Mouse (Mus musculus) neural tube, embryonic 11.5 days (tissue): ENCODE measurements at regions not wholly inside any gene's neighbourhood (a gene's known extent, or its start where the extent isn't known, plus 50 kb on each side); places are given as distances from the start of the nearest gene placed in this dataset.

Experiments
- ATAC-seq: fragments of 200-750 bp; cut with Nextera tagmentation; 2 replicates; pipeline ENCODE4 v1.8.0; 2017; ENCODE audit warnings: moderate number of reproducible peaks, mild to moderate bottlenecking, moderate TSS enrichment, moderate library complexity; ENCODE audit not compliant: insufficient read depth, low FRiP score, low TSS enrichment
- DNase-seq: peaks from one replicate; pipeline ENCODE4 v3.0.0-alpha.2; 2015; ENCODE audit warnings: low spot score
- H3K27ac ChIP-seq: fragments of 300-500 bp; sonication (generic); 2 replicates; pipeline ENCODE4 v1.5.1; 2014; ENCODE audit warnings: low read depth, mild to moderate bottlenecking, low read length
- H3K27me3 ChIP-seq: fragments of 300-500 bp; sonication (generic); 2 replicates; pipeline ENCODE4 v1.6.1; 2014; ENCODE audit warnings: mild to moderate bottlenecking, low read length, mixed read lengths; ENCODE audit not compliant: control insufficient read depth, insufficient read depth
- H3K36me3 ChIP-seq: fragments of 300-500 bp; sonication (generic); 2 replicates; pipeline ENCODE4 v1.6.1; 2014; ENCODE audit warnings: mild to moderate bottlenecking, low read length, moderate library complexity, mixed read lengths; ENCODE audit not compliant: control insufficient read depth, insufficient read depth
- H3K4me1 ChIP-seq: fragments of 300-500 bp; sonication (generic); 2 replicates; pipeline ENCODE4 v1.6.1; 2014; ENCODE audit warnings: low read length, mixed read lengths; ENCODE audit not compliant: control insufficient read depth, insufficient read depth
- H3K4me2 ChIP-seq: fragments of 300-500 bp; sonication (generic); 2 replicates; pipeline ENCODE4 v1.6.1; 2014; ENCODE audit warnings: low read depth, mild to moderate bottlenecking, moderate library complexity
- H3K4me3 ChIP-seq: fragments of 300-500 bp; sonication (generic); 2 replicates; pipeline ENCODE4 v1.5.1; 2014; ENCODE audit warnings: low read depth, low read length
- H3K9ac ChIP-seq: fragments of 300-500 bp; sonication (generic); 2 replicates; pipeline ENCODE4 v1.6.1; 2014; ENCODE audit warnings: mild to moderate bottlenecking, low read length
- H3K9me3 ChIP-seq: fragments of 300-500 bp; sonication (generic); 2 replicates; pipeline ENCODE4 v1.6.1; 2016; ENCODE audit warnings: low read length; ENCODE audit not compliant: control insufficient read depth
- WGBS: fragments of 180-500 bp; shearing (Covaris S2); extraction: QIAGEN DNeasy Blood & Tissue Kit; methylation state at CpG from one replicate; pipeline ENCODE4 v1.1.7; 2014; 5-methylcytosine and 5-hydroxymethylcytosine counted together

GRCm38 (mm10) chr12:27576109-27576700 lies 233.8 kb upstream of the Sox11 start:
- Histone ChIP-seq H3K4me2 (no peak overlapping the region), H3K4me3 (no peak overlapping the region), H3K27ac (peak overlapping the region; percentile 79), H3K36me3 (no peaks in the 10 kb centered on the region), H3K4me1 (peaks cover 15% of the 10 kb centered on the region), H3K9me3 (no peaks in the 10 kb centered on the region), H3K27me3 (no peaks in the 10 kb centered on the region), H3K9ac (no peak overlapping the region)
- 44% methylated on average over 3 of the region's 3 CpGs for WGBS
- peak; percentile 86 for ATAC-seq
- DNase-seq = peak; percentile 53

GRCm38 (mm10) chr12:27575629-27576028 lies 233.3 kb upstream of the Sox11 start:
- Histone ChIP-seq H3K4me2 (no peak overlapping the region), H3K9me3 (no peaks in the 10 kb centered on the region), H3K9ac (no peak overlapping the region), H3K4me1 (peaks cover 15% of the 10 kb centered on the region), H3K27ac (peak overlapping the region; percentile 79), H3K4me3 (no peak overlapping the region), H3K27me3 (no peaks in the 10 kb centered on the region), H3K36me3 (no peaks in the 10 kb centered on the region)
- WGBS = 21% methylated on average over 7 of the region's 7 CpGs
- DNase-seq (peak; percentile 69), ATAC-seq (peak; percentile 87)

GRCm38 (mm10) chr12:27567250-27567649 lies 224.9 kb upstream of the Sox11 start:
- Histone ChIP-seq H3K9me3 (no peaks in the 10 kb centered on the region), H3K4me1 (peaks cover 17% of the 10 kb centered on the region), H3K27me3 (no peaks in the 10 kb centered on the region), H3K4me2 (no peak overlapping the region; the same call in 1 of the 2 replicates), H3K36me3 (no peaks in the 10 kb centered on the region), H3K4me3 (no peak overlapping the region), H3K27ac (peak overlapping the region; percentile 88), H3K9ac (no peak overlapping the region)
- 60% methylated on average over 3 of the region's 3 CpGs for WGBS
- ATAC-seq (no peak), DNase-seq (no peak)

- no peaks in the 10 kb centered on the region for H3K27me3 ChIP-seq
- WGBS = 15% methylated on average over 8 of the region's 8 CpGs
- peaks cover 17% of the 10 kb centered on the region for H3K4me1 ChIP-seq
- H3K36me3 ChIP-seq = no peaks in the 10 kb centered on the region
- ATAC-seq (peak; percentile 94), DNase-seq (peak; percentile 82)
- no peaks in the 10 kb centered on the region for H3K9me3 ChIP-seq
- H3K27ac ChIP-seq = peak overlapping the region; percentile 88
- H3K4me3 ChIP-seq = no peak overlapping the region
- peak overlapping the region; percentile 42 for H3K9ac ChIP-seq
- H3K4me2 ChIP-seq = peak overlapping the region; percentile 32
Measured at GRCm38 (mm10) chr12:27565965-27566507, 223.7 kb upstream of the Sox11 start.

- Histone ChIP-seq H3K27ac (peak overlapping the region; percentile 58), H3K9me3 (no peaks in the 10 kb centered on the region), H3K4me1 (peaks cover 17% of the 10 kb centered on the region), H3K9ac (no peak overlapping the region), H3K4me2 (no peak overlapping the region), H3K27me3 (no peaks in the 10 kb centered on the region), H3K36me3 (no peaks in the 10 kb centered on the region), H3K4me3 (no peak overlapping the region)
- DNase-seq (peak; percentile 22), ATAC-seq (no peak)
- WGBS = 46% methylated on average over 5 of the region's 5 CpGs
Measured at GRCm38 (mm10) chr12:27564641-27565306, 222.4 kb upstream of the Sox11 start.

- DNase-seq (peak; percentile 26), ATAC-seq (no peak)
- H3K9me3 ChIP-seq = no peaks in the 10 kb centered on the region
- H3K27ac ChIP-seq = peak overlapping the region; percentile 58; the same call in 1 of the 2 replicates
- H3K4me3 ChIP-seq = no peak overlapping the region
- H3K27me3 ChIP-seq = no peaks in the 10 kb centered on the region
- no peak overlapping the region for H3K4me2 ChIP-seq
- WGBS = 24% methylated on average over 3 of the region's 3 CpGs
- H3K9ac ChIP-seq = no peak overlapping the region
- no peaks in the 10 kb centered on the region for H3K36me3 ChIP-seq
- H3K4me1 ChIP-seq = peaks cover 17% of the 10 kb centered on the region
Measured at GRCm38 (mm10) chr12:27563900-27564299, 221.5 kb upstream of the Sox11 start.

GRCm38 (mm10) chr12:27552809-27553208 lies 210.4 kb upstream of the Sox11 start:
- H3K9ac ChIP-seq = no peak overlapping the region
- 56% methylated on average over 1 of the region's 1 CpGs for whole genome bisulfite sequencing
- H3K36me3 ChIP-seq = no peaks in the 10 kb centered on the region
- no peak overlapping the region for H3K4me3 ChIP-seq
- no peaks in the 10 kb centered on the region for H3K27me3 ChIP-seq
- H3K4me2 ChIP-seq = no peak overlapping the region
- DNase-seq (no peak), ATAC-seq (no peak)
- no peak overlapping the region for H3K27ac ChIP-seq
- H3K9me3 ChIP-seq = no peaks in the 10 kb centered on the region
- no peaks in the 10 kb centered on the region for H3K4me1 ChIP-seq

- H3K4me2 ChIP-seq = no peak overlapping the region
- H3K36me3 ChIP-seq = no peaks in the 10 kb centered on the region
- no peak overlapping the region for H3K9ac ChIP-seq
- no peaks in the 10 kb centered on the region for H3K9me3 ChIP-seq
- peaks cover 7% of the 10 kb centered on the region for H3K4me1 ChIP-seq
- DNase-seq (no peak), ATAC-seq (0 out of 2 replicates have a peak, but pooled peaks have one; percentile 48)
- no peaks in the 10 kb centered on the region for H3K27me3 ChIP-seq
- H3K27ac ChIP-seq = no peak overlapping the region
- no peak overlapping the region for H3K4me3 ChIP-seq
- 20% methylated on average over 4 of the region's 4 CpGs for WGBS
Measured at GRCm38 (mm10) chr12:27538210-27538609, 195.8 kb upstream of the Sox11 start.

- DNase-seq = no peak
- no peak for ATAC-seq
Measured at GRCm38 (mm10) chr12:27537507-27537906, 195.1 kb upstream of the Sox11 start.

More at GRCm38 (mm10) chr12:27537507-27537906, 195.1 kb upstream of the Sox11 start:
- H3K4me1 ChIP-seq = peaks cover 7% of the 10 kb centered on the region
- H3K27ac ChIP-seq = no peak overlapping the region
- H3K4me3 ChIP-seq = no peak overlapping the region
- H3K9ac ChIP-seq = no peak overlapping the region
- H3K27me3 ChIP-seq = no peaks in the 10 kb centered on the region
- H3K4me2 ChIP-seq = no peak overlapping the region
- 71% methylated on average over 3 of the region's 3 CpGs for WGBS
- H3K9me3 ChIP-seq = no peaks in the 10 kb centered on the region
- no peaks in the 10 kb centered on the region for H3K36me3 ChIP-seq
